Mouse (Mus musculus): ENCODE measurements around the gene Tomm22. TPM values are rescaled to one million over a fixed set of nuclear protein-coding genes. Genes with fewer than 3 reads are reported as not detected.
"Not testable (repeated sequence)": the region's sequence is repeated elsewhere in the genome, so short reads cannot be mapped to it uniquely, and the experiment has no call there.

Gene Tomm22
- polyA plus RNA-seq, 2 experiments: 112 to 217 TPM

GRCm38 (mm10) chr15:79661852-79662251, 8.8 kb upstream of the Tomm22 start:
- DNase-seq (ENCODE audit: low spot score) (no peak), ATAC-seq (ENCODE audit: low FRiP score, low read depth) (no peak)
- WGBS: 73% methylated on average over 4 of the region's 4 CpGs

GRCm38 (mm10) chr15:79664666-79665065, 6.0 kb upstream of the Tomm22 start:
- Histone ChIP-seq H3K27me3 (ENCODE audit: control insufficient read depth, insufficient read depth, low read length) (no peaks in the 10 kb centered on the region), H3K9ac (ENCODE audit: low read depth, low read length, severe bottlenecking) (no peak overlapping the region), H3K4me3 (replicated peaks; ENCODE audit: low read length) (no peak overlapping the region), H3K4me1 (ENCODE audit: control insufficient read depth, insufficient read depth, low read length) (peaks cover 3% of the 10 kb centered on the region; the same call in 1 of the 2 replicates), H3K9me3 (ENCODE audit: control insufficient read depth, low read length) (no peaks in the 10 kb centered on the region), H3K4me2 (replicated peaks; ENCODE audit: low read depth, low read length, severe bottlenecking) (no peak overlapping the region), H3K27ac (replicated peaks; ENCODE audit: low read depth, low read length) (no peak overlapping the region), H3K36me3 (ENCODE audit: control insufficient read depth, insufficient read depth, low read length) (peaks cover 22% of the 10 kb centered on the region)
- ATAC-seq (ENCODE audit: low FRiP score, low read depth) (no peak), DNase-seq (ENCODE audit: low spot score) (no peak)
- no peak for TF ChIP-seq POLR2A (IDR thresholded peaks at IDR 0.05; ENCODE audit: borderline replicate concordance, extremely low read depth, insufficient read depth, insufficient read length)
- WGBS: 89% methylated on average over 8 of the region's 8 CpGs

More at GRCm38 (mm10) chr15:79661852-79662251, 8.8 kb upstream of the Tomm22 start:
- H3K4me3 ChIP-seq (replicated peaks; ENCODE audit: low read length): no peak overlapping the region
- H3K4me2 ChIP-seq (replicated peaks; ENCODE audit: low read depth, low read length, severe bottlenecking): no peak overlapping the region
- TF ChIP-seq POLR2A (IDR thresholded peaks at IDR 0.05; ENCODE audit: borderline replicate concordance, extremely low read depth, insufficient read depth, insufficient read length): no peak
- no peaks in the 10 kb centered on the region for H3K27me3 ChIP-seq (ENCODE audit: control insufficient read depth, insufficient read depth, low read length)
- H3K9me3 ChIP-seq (ENCODE audit: control insufficient read depth, low read length): no peaks in the 10 kb centered on the region
- peaks cover 16% of the 10 kb centered on the region for H3K36me3 ChIP-seq (ENCODE audit: control insufficient read depth, insufficient read depth, low read length)
- peaks cover 6% of the 10 kb centered on the region; the same call in 1 of the 2 replicates for H3K4me1 ChIP-seq (ENCODE audit: control insufficient read depth, insufficient read depth, low read length)
- no peak overlapping the region for H3K27ac ChIP-seq (replicated peaks; ENCODE audit: low read depth, low read length)
- no peak overlapping the region for H3K9ac ChIP-seq (ENCODE audit: low read depth, low read length, severe bottlenecking)

- Histone ChIP-seq H3K9me3 (ENCODE audit: control insufficient read depth, low read length) (no peaks in the 10 kb centered on the region), H3K27ac (replicated peaks; ENCODE audit: low read depth, low read length) (no peak overlapping the region), H3K36me3 (ENCODE audit: control insufficient read depth, insufficient read depth, low read length) (peaks cover 43% of the 10 kb centered on the region), H3K27me3 (ENCODE audit: control insufficient read depth, insufficient read depth, low read length) (no peaks in the 10 kb centered on the region), H3K9ac (ENCODE audit: low read depth, low read length, severe bottlenecking) (no peak overlapping the region), H3K4me3 (replicated peaks; ENCODE audit: low read length) (no peak overlapping the region), H3K4me1 (ENCODE audit: control insufficient read depth, insufficient read depth, low read length) (no peaks in the 10 kb centered on the region), H3K4me2 (replicated peaks; ENCODE audit: low read depth, low read length, severe bottlenecking) (no peak overlapping the region)
- TF ChIP-seq POLR2A (IDR thresholded peaks at IDR 0.05; ENCODE audit: borderline replicate concordance, extremely low read depth, insufficient read depth, insufficient read length): no peak
- 74% methylated on average over 10 of the region's 10 CpGs for WGBS
- ATAC-seq (ENCODE audit: low FRiP score, low read depth) (no peak), DNase-seq (ENCODE audit: low spot score) (no peak)
Observed at GRCm38 (mm10) chr15:79669195-79669594, 1.5 kb upstream of the Tomm22 start.

GRCm38 (mm10) chr15:79670972-79671299, 275 bp downstream of the Tomm22 start:
- 0 out of 2 replicates have a peak overlapping the region, but pooled peaks have one; percentile 13 for H3K27ac ChIP-seq (replicated peaks; ENCODE audit: low read depth, low read length)
- H3K4me2 ChIP-seq (replicated peaks; ENCODE audit: low read depth, low read length, severe bottlenecking): peak overlapping the region; percentile 57
- H3K4me1 ChIP-seq (ENCODE audit: control insufficient read depth, insufficient read depth, low read length): no peaks in the 10 kb centered on the region
- under 1% methylated on average over 21 of the region's 37 CpGs for WGBS
- DNase-seq (ENCODE audit: low spot score): no peak
- ATAC-seq (ENCODE audit: low FRiP score, low read depth): peak; percentile 59
- peak overlapping the region; percentile 85 for H3K4me3 ChIP-seq (replicated peaks; ENCODE audit: low read length)
- H3K9me3 ChIP-seq (ENCODE audit: control insufficient read depth, low read length): no peaks in the 10 kb centered on the region
- TF ChIP-seq POLR2A (IDR thresholded peaks at IDR 0.05; ENCODE audit: borderline replicate concordance, extremely low read depth, insufficient read depth, insufficient read length): no peak
- no peaks in the 10 kb centered on the region for H3K27me3 ChIP-seq (ENCODE audit: control insufficient read depth, insufficient read depth, low read length)
- H3K36me3 ChIP-seq (ENCODE audit: control insufficient read depth, insufficient read depth, low read length): peaks cover 52% of the 10 kb centered on the region
- H3K9ac ChIP-seq (ENCODE audit: low read depth, low read length, severe bottlenecking): peak overlapping the region; percentile 80

GRCm38 (mm10) chr15:79671828-79672348, 1.2 kb downstream of the Tomm22 start:
- Histone ChIP-seq H3K9ac (ENCODE audit: low read depth, low read length, severe bottlenecking) (0 out of 2 replicates have a peak overlapping the region, but pooled peaks have one; percentile 80), H3K4me2 (replicated peaks; ENCODE audit: low read depth, low read length, severe bottlenecking) (peak overlapping the region; percentile 57), H3K4me3 (replicated peaks; ENCODE audit: low read length) (peak overlapping the region; percentile 85), H3K36me3 (ENCODE audit: control insufficient read depth, insufficient read depth, low read length) (peaks cover 52% of the 10 kb centered on the region)
- H3K9me3 ChIP-seq (ENCODE audit: control insufficient read depth, low read length); H3K27ac ChIP-seq (replicated peaks; ENCODE audit: low read depth, low read length); DNase-seq (ENCODE audit: low spot score); H3K4me1 ChIP-seq (ENCODE audit: control insufficient read depth, insufficient read depth, low read length); H3K27me3 ChIP-seq (ENCODE audit: control insufficient read depth, insufficient read depth, low read length); ATAC-seq (ENCODE audit: low FRiP score, low read depth): not testable (repeated sequence)
- 76% methylated on average over 11 of the region's 11 CpGs for WGBS

GRCm38 (mm10) chr15:79677936-79678335, 7.3 kb downstream of the Tomm22 start:
- Histone ChIP-seq H3K36me3 (ENCODE audit: control insufficient read depth, insufficient read depth, low read length) (peaks cover 42% of the 10 kb centered on the region), H3K4me2 (replicated peaks; ENCODE audit: low read depth, low read length, severe bottlenecking) (no peak overlapping the region)
- 88% methylated on average over 2 of the region's 2 CpGs for WGBS

More at GRCm38 (mm10) chr15:79677936-79678335, 7.3 kb downstream of the Tomm22 start:
- Histone ChIP-seq H3K27me3 (ENCODE audit: control insufficient read depth, insufficient read depth, low read length) (no peaks in the 10 kb centered on the region), H3K9ac (ENCODE audit: low read depth, low read length, severe bottlenecking) (no peak overlapping the region), H3K4me1 (ENCODE audit: control insufficient read depth, insufficient read depth, low read length) (no peaks in the 10 kb centered on the region), H3K4me3 (replicated peaks; ENCODE audit: low read length) (no peak overlapping the region), H3K27ac (replicated peaks; ENCODE audit: low read depth, low read length) (no peak overlapping the region), H3K9me3 (ENCODE audit: control insufficient read depth, low read length) (no peaks in the 10 kb centered on the region)
- DNase-seq (ENCODE audit: low spot score) (no peak), ATAC-seq (ENCODE audit: low FRiP score, low read depth) (no peak)
- no peak for TF ChIP-seq POLR2A (IDR thresholded peaks at IDR 0.05; ENCODE audit: borderline replicate concordance, extremely low read depth, insufficient read depth, insufficient read length)
